Mouse (Mus musculus) Patski (cell line): Measurements from ENCODE around the gene Pole3. TPM values are rescaled to one million over a fixed set of nuclear protein-coding genes. Genes with fewer than 3 reads are reported as not detected.

Source experiments
- ATAC-seq: fragments of 100-300 bp; one replicate; pipeline ENCODE4 v1.8.0; 2021
- CTCF ChIA-PET: fragments of 350-600 bp; sonication (Branson Sonifier 250); formaldehyde crosslinking; loops from one replicate; lab custom pipeline; 2022; ENCODE audit warnings: inconsistent platforms; lab: Charles Lee
- POLR2A ChIA-PET: fragments of 350-600 bp; sonication (Branson Sonifier 250); formaldehyde crosslinking; loops from one replicate; lab custom pipeline; 2022; ENCODE audit warnings: antibody characterized with exemption, inconsistent platforms; lab: Charles Lee
- DNase-seq: peaks from one replicate; pipeline ENCODE4 v3.0.0-alpha.2; 2011; ENCODE audit warnings: low read depth, low spot score
- H3K27me3 ChIP-seq: fragments of 371-371 bp; one replicate; pipeline ENCODE4 v1.5.1; 2021
- CTCF ChIP-seq: fragments of 100-300 bp; IDR thresholded peaks from one replicate; pipeline ENCODE4 v1.5.1; 2021
- in situ Hi-C: fragments of 300-500 bp; cut with MboI; formaldehyde crosslinking; loops from 3 replicates; pipeline ENCODE4 v1.11.1; 2018; ENCODE audit warnings: low pct_unique_long_range_greater_than_20kb, mixed read lengths
- polyA plus RNA-seq: library from polyadenylated mRNA; unstranded; gene quantifications from one replicate; pipeline ENCODE4 v1.2.3, GENCODE M21; 2021

The Pole3 gene
- 36.4 TPM for polyA plus RNA-seq

DNA sequence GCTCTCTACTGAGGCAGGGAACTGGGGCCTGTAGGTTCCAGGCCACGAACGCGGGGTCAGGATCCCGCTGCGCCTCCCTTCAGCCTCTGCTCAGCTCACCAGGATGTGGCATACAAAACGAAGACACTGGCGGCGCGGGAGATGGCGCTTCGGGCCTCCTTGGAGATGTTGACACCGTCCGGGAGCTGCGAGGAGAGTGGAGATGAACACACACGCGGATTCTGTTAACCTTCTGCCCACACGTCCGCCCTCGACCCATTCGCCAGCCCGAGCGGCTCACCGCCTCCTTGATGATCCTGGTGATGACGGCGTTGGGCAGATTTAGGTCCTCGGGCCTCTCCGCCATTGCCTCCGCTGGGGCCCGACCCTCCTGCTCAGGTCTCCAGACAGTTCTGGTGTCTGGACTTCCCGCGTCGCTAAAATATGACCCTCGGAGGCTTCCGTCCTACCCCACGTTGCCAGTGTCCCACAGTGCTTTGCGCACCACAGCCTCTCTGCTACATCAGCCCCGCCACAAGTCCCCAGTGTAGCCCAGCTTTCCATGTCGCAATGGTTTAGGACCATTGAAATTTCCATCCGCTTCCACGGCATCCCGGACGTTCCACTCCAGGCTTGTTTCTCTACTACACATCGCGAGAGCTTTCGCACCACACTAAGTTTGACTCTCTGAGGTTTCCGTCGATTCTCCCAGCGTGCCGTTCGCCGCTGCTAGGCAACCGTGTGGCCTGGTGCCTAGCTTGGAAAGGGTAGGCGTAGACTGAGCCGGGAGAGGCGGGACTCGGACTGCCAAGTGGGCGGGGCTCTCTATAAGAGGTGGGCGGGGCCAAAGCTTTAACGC, at the start of gene Pole3, which contains the start of gene 4933430I17Rik:
Gene Pole3, minus strand, starts transcription at position 418 of the 838 bp plus-strand sequence.
Gene 4933430I17Rik, plus strand, starts transcription at position 719 of the 838 bp plus-strand sequence.
- POLR2A ChIA-PET, result interaction anchor here (0.7 kb wide), 2 partner anchors 42 to 117 kb away, joined by 3 read pairs; partner anchors contain the start of genes Cdc26 and Prpf4
- peak; percentile 97 for ATAC-seq
- peak; percentile 92 for DNase-seq
- in situ Hi-C loops, result loop anchor here (5.0 kb wide), 1 partner anchor 58 kb away; no protein-coding TSS in a partner anchor
- H3K27me3 ChIP-seq, result no peaks in the 10 kb centered on the region
- TF ChIP-seq CTCF, result no peak
- CTCF ChIA-PET, result no interaction called here

DNA sequence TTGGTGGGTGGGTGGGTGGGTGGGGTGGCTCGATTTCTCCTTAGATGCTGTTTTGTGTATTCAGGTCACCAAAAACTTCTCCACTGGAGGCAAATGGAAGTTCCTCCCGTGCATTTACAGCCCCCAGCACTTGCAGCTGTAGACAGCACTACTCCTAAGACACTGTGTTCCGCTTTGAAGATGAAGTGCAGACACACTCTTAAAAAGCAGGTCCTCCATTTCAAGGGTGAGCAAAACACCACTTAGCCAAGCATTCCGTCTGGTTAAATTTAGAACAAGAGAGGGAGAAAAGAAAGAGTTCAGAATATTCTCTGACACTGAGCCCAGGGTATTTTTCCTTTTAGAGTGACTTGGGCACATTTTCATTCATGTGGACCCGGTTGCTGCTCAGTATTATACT, 45.2 kb upstream of the Pole3 start:
- ChIA-PET CTCF (no interaction called here), POLR2A (no interaction called here)
- DNase-seq, result no peak
- in situ Hi-C loops, result loop anchor here (25.0 kb wide), 1 partner anchor 567 kb away; no protein-coding TSS in a partner anchor
- no peak for ATAC-seq
- no peak for TF ChIP-seq CTCF
- H3K27me3 ChIP-seq, result peaks cover 5% of the 10 kb centered on the region

DNA sequence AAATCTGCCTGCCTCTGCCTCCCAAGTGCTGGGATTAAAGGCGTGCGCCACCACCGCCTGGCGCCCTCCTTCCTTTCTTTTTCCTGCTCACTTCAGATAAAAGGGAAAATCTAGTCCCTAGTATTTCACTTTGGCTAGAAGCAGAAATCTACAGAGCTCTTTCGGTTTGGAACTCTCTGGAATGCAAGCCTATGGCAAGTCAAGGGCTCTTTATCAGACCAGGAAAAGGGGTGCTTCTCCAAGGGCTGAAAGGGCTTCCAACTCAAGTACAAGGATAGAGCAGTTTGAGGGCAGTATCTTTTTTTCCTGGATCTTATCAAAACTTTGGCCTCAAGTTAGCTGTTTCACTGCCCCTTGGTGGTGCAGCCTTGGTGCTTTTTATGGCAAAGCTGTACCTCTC, 44.7 kb upstream of the Pole3 start:
- no peak for TF ChIP-seq CTCF
- peaks cover 5% of the 10 kb centered on the region for H3K27me3 ChIP-seq
- POLR2A ChIA-PET, result no interaction called here
- in situ Hi-C loops, result loop anchor here (25.0 kb wide), 1 partner anchor 568 kb away; no protein-coding TSS in a partner anchor
- CTCF ChIA-PET, result no interaction called here
- ATAC-seq (no peak), DNase-seq (no peak)

DNA sequence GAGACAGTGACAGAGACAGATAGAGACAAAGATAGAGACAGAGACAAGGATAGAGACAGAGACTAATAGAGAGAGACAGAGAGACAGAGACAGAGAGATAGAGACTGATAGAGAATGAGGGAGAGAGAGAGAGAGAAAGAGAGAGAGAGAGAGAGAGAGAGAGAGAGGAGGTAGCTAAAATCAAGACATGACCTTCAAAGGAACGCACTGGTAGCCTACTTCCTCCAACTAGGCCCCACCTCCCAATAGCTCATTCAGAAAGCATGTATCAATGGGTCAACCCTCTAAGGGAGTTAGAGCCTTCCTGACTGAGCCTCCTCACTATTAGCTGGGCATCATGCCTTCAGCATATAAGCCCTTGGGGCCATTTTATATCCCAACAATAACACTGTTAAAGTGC, 43.5 kb upstream of the Pole3 start:
- CTCF ChIA-PET, result no interaction called here
- H3K27me3 ChIP-seq, result peaks cover 5% of the 10 kb centered on the region
- DNase-seq, result no peak
- in situ Hi-C loops, result loop anchor here (25.0 kb wide), 1 partner anchor 569 kb away; no protein-coding TSS in a partner anchor
- POLR2A ChIA-PET, result no interaction called here
- no peak for TF ChIP-seq CTCF
- no peak for ATAC-seq

DNA sequence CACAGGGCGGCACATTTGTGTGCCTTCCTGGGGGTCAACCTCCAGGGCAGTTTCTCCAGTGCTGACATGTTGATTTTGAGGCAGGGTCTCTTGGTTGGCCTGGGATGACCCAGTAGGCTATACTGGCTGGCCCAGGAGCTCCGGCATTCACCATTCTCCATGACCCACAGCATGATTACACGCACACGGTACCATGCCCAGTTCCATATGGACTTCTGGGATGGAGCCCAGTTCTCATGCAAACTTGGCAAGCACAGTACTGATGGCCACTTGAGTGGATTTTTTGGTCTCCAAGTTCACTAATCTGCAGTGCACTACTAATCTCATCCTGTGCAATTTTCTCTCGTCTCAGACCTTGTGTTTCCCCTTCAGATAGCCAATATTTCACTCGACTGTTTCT, 42.8 kb upstream of the Pole3 start:
- TF ChIP-seq CTCF, result no peak
- in situ Hi-C loops, result loop anchor here (25.0 kb wide), 1 partner anchor 570 kb away; no protein-coding TSS in a partner anchor
- peaks cover 5% of the 10 kb centered on the region for H3K27me3 ChIP-seq
- ChIA-PET POLR2A (no interaction called here), CTCF (no interaction called here)
- DNase-seq (no peak), ATAC-seq (no peak)

DNA sequence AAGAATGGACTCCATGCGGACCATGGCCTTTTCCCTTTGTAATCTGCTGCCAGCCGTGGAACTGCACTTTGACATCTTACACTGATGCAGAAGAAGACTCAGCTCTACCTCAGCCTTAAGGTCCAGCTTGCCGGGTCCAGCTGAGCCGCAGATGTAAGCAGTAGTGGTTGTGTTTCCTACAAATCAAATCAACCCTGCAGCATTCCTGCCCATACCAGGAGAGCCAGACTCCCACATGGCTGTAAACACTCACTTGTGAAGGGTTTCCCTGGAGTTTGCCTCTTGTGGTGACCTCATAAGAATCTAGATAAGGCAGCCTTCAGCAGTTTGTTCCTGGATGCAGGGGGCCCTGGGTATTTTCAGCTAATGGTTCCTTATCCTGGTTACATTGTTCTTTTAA, 41.7 kb upstream of the Pole3 start:
- CTCF ChIA-PET, result no interaction called here
- ATAC-seq, result no peak
- H3K27me3 ChIP-seq, result peaks cover 5% of the 10 kb centered on the region
- POLR2A ChIA-PET, result no interaction called here
- in situ Hi-C loops, result loop anchor here (25.0 kb wide), 1 partner anchor 571 kb away; no protein-coding TSS in a partner anchor
- no peak for DNase-seq
- TF ChIP-seq CTCF, result no peak

DNA sequence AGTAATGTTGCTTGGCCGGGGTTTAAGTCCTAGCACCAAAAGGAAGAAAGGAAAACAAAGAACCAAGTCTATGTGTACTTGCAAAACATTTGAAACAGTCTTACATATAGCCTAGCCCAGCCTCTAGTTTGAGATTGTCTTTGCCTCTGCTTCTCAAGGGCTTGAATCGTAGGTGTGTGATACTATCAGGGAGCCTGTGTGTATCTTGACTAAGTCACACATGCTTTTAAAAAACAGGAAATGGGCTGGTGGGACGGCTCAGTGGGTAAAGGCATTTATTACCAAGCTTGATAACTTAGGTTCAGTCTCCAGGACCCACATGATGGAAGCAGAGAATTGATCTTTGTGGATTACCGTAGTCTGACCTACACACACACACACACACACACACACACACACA, 37.1 kb upstream of the Pole3 start:
- ChIA-PET CTCF (interaction anchor here (1.1 to 2.0 kb wide), 8 partner anchors 9 to 210 kb away, joined by 3 to 22 read pairs (median 4); no protein-coding TSS in a partner anchor), POLR2A (no interaction called here)
- no peak for TF ChIP-seq CTCF
- H3K27me3 ChIP-seq, result no peaks in the 10 kb centered on the region
- no peak for ATAC-seq
- DNase-seq, result no peak
- in situ Hi-C loops, result loop anchor here (25.0 kb wide), 1 partner anchor 575 kb away; no protein-coding TSS in a partner anchor

DNA sequence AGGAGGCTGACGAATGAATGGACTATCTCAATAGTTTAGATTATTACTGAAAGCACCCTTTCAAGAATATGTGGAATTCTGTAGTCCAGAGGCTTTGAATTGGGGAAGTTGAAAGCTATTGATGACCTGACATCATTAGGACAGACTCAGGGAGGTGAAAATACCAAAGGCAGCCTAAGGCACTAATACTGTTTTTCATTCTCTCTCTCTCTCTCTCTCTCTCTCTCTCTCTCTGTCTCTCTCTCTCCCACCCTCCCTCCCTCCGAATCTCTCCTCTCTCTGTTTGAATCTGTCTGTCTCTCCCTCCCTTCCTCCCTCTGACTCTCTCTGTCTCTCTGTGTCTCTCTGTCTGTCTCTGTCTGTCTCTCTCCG, 36.7 kb upstream of the Pole3 start:
- in situ Hi-C loops, result loop anchor here (25.0 kb wide), 1 partner anchor 576 kb away; no protein-coding TSS in a partner anchor
- CTCF ChIA-PET, result interaction anchor here (1.0 to 2.0 kb wide), 11 partner anchors 9 to 217 kb away, joined by 3 to 22 read pairs (median 3); no protein-coding TSS in a partner anchor

DNA sequence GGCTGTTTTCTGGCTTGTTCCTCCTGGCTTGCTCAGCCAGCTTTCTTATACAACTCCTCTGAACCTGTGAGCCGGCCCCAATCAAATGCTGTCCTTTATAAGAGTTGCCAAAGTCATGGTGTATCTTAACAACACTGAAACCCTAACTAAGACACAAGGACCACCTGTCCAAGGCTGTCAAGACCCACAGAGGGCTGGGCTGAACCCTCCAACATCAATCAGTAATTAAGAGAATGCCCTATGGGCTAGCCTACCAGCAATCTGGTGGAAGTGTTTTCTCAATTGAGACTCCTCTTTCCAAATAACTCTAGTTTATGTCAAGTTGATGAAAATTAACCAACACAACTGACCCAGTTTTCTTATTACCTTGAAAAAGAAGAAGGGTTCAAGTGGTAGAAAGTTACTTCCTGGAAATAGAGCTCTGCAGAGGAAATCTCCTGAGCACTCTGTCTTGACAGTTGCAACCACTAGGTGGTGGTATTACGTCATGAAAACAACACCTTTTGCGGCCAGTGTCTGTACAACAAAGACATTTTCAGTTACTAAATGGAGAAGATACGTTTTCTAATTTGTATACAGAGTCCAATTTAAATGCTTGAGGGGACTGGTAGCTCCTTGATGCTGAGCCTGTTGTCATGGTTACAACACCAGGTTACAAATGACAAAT, 36.2 kb upstream of the Pole3 start:
- TF ChIP-seq CTCF, result peak; percentile 66
- ChIA-PET CTCF (interaction anchor here (0.9 to 2.0 kb wide), 12 partner anchors 8 to 218 kb away, joined by 3 to 22 read pairs (median 3); no protein-coding TSS in a partner anchor), POLR2A (no interaction called here)
- in situ Hi-C loops, result loop anchor here (25.0 kb wide), 1 partner anchor 576 kb away; no protein-coding TSS in a partner anchor
- ATAC-seq (no peak), DNase-seq (peak; percentile 22)
- H3K27me3 ChIP-seq, result no peaks in the 10 kb centered on the region

More for the DNA sequence above, 36.7 kb upstream of the Pole3 start:
- ATAC-seq, result no peak
- no peaks in the 10 kb centered on the region for H3K27me3 ChIP-seq
- POLR2A ChIA-PET, result no interaction called here
- no peak for TF ChIP-seq CTCF
- DNase-seq, result no peak

DNA sequence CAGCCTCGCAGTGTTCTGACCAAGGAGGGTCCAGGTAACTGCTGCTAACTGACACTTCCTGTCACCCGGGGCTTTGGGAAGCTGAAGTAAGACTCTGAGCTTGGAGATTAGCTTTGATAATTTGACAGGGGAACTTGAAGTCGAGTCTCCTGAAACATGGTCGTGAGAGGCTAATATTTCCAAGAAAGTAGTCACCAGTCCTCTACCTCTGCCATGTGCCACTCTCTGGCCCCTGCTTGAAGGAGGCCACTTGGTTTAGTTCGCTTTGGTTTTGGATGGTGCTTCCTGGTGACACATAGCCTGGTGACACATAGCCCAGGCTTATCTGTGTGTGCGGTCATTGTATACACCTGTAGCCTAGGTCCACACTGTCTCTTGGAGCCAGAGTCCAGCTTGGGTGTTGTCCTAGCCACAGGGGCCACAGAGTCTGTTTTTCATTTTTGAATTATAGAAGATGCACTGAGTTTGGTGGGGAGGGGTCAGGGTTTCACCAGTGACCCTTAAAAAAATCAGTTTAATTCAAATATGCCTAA, 35.0 kb upstream of the Pole3 start, which contains the start of gene Rgs3:
Gene Rgs3, plus strand, starts transcription at position 51 of the 533 bp plus-strand sequence.
- H3K27me3 ChIP-seq, result no peaks in the 10 kb centered on the region
- CTCF ChIA-PET, result interaction anchor here (0.8 to 2.0 kb wide), 3 partner anchors 137 to 204 kb away, joined by 3 to 12 read pairs (median 4); no protein-coding TSS in a partner anchor
- POLR2A ChIA-PET, result no interaction called here
- TF ChIP-seq CTCF, result no peak
- in situ Hi-C loops, result loop anchor here (5.0 to 25.0 kb wide), 3 partner anchors 137 to 577 kb away; no protein-coding TSS in a partner anchor
- DNase-seq (no peak), ATAC-seq (no peak)
